Mouse (Mus musculus) heart, embryonic 10.5 days (tissue): ENCODE data around the gene Ppp1r27. TPM values are rescaled to one million over a fixed set of nuclear protein-coding genes. Genes with fewer than 3 reads are reported as not detected.
A peak's percentile ranks its signal among the peaks of the same experiment; 100 is the strongest.
"Not testable (repeated sequence)": the region's sequence is repeated elsewhere in the genome, so short reads cannot be mapped to it uniquely, and the experiment has no call there.

Experiments used
- DNase-seq: peaks from one replicate; pipeline ENCODE4 v3.0.0-alpha.2; 2017; ENCODE audit warnings: low spot score
- H3K27ac ChIP-seq: fragments of 300-500 bp; sonication (generic); 2 replicates; pipeline ENCODE4 v1.5.1; 2016; ENCODE audit warnings: mild to moderate bottlenecking
- H3K27me3 ChIP-seq: fragments of 300-500 bp; sonication (generic); 2 replicates; pipeline ENCODE4 v1.6.1; 2016; ENCODE audit warnings: mild to moderate bottlenecking; ENCODE audit not compliant: poor library complexity, insufficient read depth, severe bottlenecking
- H3K36me3 ChIP-seq: fragments of 300-500 bp; sonication (generic); 2 replicates; pipeline ENCODE4 v1.6.1; 2016; ENCODE audit warnings: mild to moderate bottlenecking, moderate library complexity
- H3K4me1 ChIP-seq: fragments of 300-500 bp; sonication (generic); 2 replicates; pipeline ENCODE4 v1.6.1; 2016; ENCODE audit warnings: mild to moderate bottlenecking
- H3K4me3 ChIP-seq: fragments of 300-500 bp; sonication (generic); 2 replicates; pipeline ENCODE4 v1.5.1; 2016; ENCODE audit warnings: mild to moderate bottlenecking, moderate library complexity
- H3K9me3 ChIP-seq: fragments of 300-500 bp; sonication (generic); 2 replicates; pipeline ENCODE4 v1.6.1; 2016; ENCODE audit warnings: mild to moderate bottlenecking, moderate library complexity
- WGBS: fragments of 180-500 bp; shearing (Covaris S2); methylation state at CpG from one replicate; pipeline ENCODE4 v1.1.7; 2016; 5-methylcytosine and 5-hydroxymethylcytosine counted together
- polyA plus RNA-seq: library from polyadenylated mRNA; unstranded; fragments of >200 nt; fragmentation: Nextera tagmentation; extraction: Ambion mirVana; gene quantifications from 2 replicates; pipeline ENCODE4 v1.2.1, GENCODE M21; 2016

The Ppp1r27 gene
- not detected in 2 replicates for polyA plus RNA-seq

DNA sequence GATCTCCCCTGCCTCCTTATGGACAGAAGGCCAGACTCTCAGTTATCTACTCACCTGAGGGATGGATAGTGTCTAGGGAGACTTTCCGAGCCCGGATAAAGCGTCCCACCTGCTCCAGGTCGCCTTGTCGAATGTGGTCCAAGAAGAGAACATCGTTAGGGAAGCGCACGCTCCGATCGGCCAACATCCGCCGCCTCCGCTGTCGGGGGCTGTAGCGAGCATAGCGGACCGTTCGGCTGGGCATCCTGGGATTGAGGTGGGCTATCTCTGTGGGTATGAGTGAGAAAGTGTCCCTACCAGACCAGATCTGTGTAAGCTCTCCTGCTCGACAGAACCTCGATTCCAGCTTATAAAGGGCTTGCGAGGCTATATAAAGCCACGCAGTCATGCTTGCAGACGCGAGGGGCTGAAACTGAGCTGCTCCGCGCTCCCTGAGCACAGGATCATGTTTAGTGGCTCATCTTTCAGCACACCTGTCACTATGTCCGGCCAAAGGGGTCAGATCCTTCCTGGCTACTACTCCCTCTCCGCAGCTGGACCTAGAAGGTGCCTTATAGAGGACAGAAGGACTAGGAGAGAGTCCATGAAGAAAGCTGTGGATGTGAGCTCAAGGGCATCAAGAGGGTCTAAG lies at the start of gene Ppp1r27:
Gene Ppp1r27 (minus strand): TSS at position 323 of the 631 bp plus-strand sequence.
- no peak for DNase-seq
- 86% methylated on average over 28 of the region's 28 CpGs for WGBS
- peaks cover 45% of the 10 kb centered on the region for H3K4me1 ChIP-seq
- H3K27ac ChIP-seq: peak within 1 kb of the TSS; percentile 98
- peak within 1 kb of the TSS; percentile 91 for H3K4me3 ChIP-seq
- H3K27me3 ChIP-seq: peaks cover 3% of the 10 kb centered on the region; the same call in 1 of the 2 replicates
- H3K9me3 ChIP-seq: no peaks in the 10 kb centered on the region
- H3K36me3 ChIP-seq: peaks cover 2% of the 10 kb centered on the region; the same call in 1 of the 2 replicates

DNA sequence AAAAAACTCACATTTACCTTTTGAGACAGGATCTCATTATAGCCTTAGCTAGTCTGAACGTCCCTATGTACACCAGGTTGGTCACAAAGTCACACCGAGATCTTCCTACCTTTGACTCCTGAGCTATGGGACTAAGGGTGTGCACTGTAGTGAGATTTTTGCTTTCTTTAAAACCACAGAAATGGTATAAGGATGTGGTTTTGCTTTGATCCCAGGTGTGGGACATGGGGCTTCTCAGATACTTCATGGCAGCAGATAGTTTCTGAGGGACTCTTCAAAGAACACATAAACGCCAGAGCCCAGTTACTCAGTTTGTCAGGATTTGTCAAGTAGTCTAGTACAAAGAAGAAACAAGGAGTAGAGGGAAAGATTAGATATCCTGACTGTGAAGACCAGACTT lies 49.8 kb upstream of the Ppp1r27 start:
- peaks cover 27% of the 10 kb centered on the region for H3K4me1 ChIP-seq
- H3K9me3 ChIP-seq: no peaks in the 10 kb centered on the region
- no peaks in the 10 kb centered on the region for H3K27me3 ChIP-seq
- H3K4me3 ChIP-seq: no peak overlapping the region
- 94% methylated on average over 3 of the region's 3 CpGs for WGBS
- no peak for DNase-seq
- no peak overlapping the region for H3K27ac ChIP-seq
- H3K36me3 ChIP-seq: peaks cover 70% of the 10 kb centered on the region

DNA sequence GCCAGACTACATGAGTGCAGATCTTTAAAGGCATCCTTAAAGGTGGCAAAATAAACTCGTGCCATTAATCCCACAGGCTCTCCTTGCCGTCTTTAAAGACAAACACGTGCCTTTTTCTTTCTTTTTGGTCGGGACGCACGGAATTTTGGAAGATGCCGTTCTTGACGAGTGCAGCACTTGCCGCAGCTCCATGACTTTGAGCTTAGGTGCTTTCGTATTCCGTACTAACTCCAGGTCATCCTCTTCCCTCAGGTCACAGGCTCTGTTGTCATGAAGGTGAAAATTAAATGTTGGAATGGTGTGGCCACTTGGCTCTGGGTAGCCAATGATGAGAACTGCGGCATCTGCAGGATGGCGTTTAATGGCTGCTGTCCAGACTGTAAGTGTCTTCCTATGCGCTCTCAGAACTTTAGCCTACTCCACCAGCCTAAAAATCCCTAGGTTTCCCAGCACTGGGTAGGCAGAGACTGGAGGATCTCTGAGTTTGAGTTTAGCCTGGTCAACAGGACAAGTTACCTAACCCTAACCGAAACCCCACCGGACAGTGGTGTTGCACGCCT lies 48.1 kb upstream of the Ppp1r27 start:
- 50% methylated on average over 17 of the region's 17 CpGs for WGBS
- DNase-seq: no peak
- H3K36me3 ChIP-seq: peaks cover 69% of the 10 kb centered on the region
- H3K9me3 ChIP-seq: no peaks in the 10 kb centered on the region
- H3K4me3 ChIP-seq: peak overlapping the region; percentile 99
- H3K27me3 ChIP-seq: no peaks in the 10 kb centered on the region
- H3K27ac ChIP-seq: peak overlapping the region; percentile 98
- peaks cover 27% of the 10 kb centered on the region for H3K4me1 ChIP-seq

DNA sequence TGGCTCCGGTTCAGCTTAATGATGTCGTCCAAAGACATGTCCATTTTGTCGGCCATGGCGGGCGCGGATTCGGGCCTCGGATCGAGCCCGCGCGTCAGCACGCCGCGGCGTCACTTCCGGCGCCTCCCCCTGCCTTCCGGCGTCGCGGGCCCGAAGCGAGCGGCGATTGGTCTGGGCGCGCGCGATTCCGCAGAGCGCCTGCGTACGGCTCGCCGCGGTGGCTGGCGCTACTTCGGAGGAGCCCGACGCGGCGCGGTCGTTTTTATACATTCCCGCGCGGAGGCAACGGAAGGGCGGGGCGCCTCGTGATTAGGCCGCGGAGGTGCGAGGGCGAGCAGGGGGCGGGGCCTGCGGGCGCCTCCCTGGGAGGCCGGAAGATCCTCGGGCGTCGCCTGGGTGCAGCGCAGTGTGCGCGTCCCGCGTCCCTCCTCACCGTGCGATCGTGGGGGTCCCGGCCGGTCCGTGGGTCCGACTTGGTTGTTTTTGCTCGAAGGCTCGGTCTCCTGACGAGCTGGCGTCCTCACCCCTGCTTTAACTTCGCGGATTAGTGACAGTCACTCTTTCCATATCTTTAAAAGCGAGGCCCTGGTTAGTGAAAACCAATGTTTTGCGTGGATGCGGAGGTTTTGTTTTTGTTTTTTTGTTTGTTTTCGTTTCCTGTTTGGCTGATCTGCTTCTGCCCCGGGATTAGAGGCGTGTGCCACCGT lies 47.5 kb upstream of the Ppp1r27 start, which contains the start of the genes Alyref and Anapc11:
Gene Alyref (minus strand): TSS at position 83 of the 707 bp plus-strand sequence.
Gene Anapc11 (plus strand): TSS at position 139 of the 707 bp plus-strand sequence.
- no peaks in the 10 kb centered on the region for H3K27me3 ChIP-seq
- H3K36me3 ChIP-seq: peaks cover 69% of the 10 kb centered on the region
- peak within 1 kb of the TSS; percentile 98 for H3K27ac ChIP-seq
- peak within 1 kb of the TSS; percentile 99 for H3K4me3 ChIP-seq
- WGBS: under 1% methylated on average over 88 of the region's 88 CpGs
- DNase-seq: peak; percentile 97
- H3K4me1 ChIP-seq: peaks cover 27% of the 10 kb centered on the region
- no peaks in the 10 kb centered on the region for H3K9me3 ChIP-seq

DNA sequence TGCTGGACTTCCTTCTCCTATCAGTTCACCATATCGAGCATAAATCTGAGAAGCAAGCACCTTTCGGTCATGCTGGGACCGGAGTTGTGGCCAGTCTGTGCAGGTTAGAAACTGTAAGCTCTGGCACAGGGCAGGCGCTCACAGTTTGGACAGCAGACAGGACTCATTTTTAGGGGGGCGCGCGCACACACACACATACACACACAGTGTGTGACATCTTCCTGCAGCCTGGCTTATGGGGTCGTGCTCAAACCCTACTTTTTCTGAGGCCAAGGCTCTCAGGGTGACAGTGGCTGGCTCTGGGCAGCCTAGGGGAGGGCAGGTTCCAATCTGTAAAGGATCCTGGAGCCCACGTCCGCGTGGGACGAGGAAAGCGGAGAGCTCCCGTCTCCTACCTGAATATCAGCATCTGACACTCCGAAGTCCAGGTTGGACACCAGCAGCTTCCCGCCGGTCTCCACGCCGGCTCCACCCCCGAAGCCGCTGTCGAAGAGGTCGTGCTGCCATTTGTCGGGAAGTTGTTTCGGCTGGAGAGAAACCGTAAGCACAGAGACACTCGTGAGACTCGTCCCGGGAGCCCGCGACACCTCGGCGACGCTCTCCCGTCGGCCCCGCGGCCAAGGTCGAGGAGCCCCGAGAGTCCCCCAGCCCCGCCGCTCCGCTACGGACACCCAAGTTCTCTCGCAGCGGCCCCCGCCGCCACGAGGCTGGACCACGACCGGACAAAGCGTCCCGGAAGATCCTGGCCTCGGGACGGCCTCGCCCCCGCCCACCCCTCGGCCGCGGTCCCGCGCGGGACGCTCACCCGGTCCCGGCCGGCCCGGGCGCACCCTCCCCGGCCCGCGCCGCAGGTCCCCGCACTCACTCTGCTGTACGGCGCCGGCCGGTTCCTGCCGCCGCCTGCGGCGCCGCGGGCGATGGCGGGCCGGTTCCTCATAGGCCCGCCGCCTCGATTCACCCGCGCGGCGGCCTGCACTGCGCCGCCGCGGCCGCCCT lies 46.6 kb upstream of the Ppp1r27 start:
- Histone ChIP-seq H3K9me3 (no peaks in the 10 kb centered on the region), H3K4me1 (peaks cover 27% of the 10 kb centered on the region), H3K27me3 (no peaks in the 10 kb centered on the region), H3K27ac (peak overlapping the region; percentile 98), H3K4me3 (peak overlapping the region; percentile 99), H3K36me3 (peaks cover 69% of the 10 kb centered on the region)
- 6% methylated on average over 98 of the region's 99 CpGs for WGBS
- peak; percentile 80 for DNase-seq

DNA sequence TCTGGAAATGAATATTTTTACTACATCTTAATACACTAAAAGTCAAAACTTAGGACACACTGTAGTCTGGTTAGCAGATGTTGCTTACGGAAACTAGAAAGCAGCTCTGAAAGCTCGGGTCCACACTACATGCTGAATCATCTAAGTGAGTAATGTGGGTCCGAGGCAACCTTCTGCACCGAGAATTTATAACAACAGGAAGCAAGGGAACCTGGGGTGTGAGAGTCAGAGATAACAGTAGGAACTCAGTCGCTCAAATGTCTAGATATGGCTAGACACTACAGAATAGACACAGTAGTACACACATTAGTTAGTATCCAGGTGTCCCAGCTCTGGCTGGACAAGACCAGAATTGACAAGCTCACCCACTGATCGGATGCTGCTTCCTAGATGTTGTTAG lies 37.6 kb upstream of the Ppp1r27 start:
- no peak overlapping the region for H3K27ac ChIP-seq

DNA sequence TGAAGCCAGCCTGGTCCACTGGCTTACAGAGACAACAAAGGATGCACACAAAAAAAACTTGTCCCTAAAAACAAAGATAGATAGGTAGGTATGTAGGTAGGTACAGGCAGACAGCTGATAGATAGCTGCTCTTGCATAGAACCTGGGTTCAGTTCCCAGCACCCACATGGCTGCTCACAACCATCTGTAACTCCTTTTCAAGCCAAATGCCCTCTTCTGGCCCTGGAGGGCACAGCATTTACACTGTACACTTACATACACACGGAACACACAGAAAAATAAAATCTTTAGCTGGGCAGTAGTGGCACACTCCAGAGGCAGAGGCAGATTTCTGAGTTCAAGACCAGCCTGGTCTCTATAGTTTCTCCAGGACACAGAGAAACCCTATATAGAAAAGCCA lies 33.0 kb upstream of the Ppp1r27 start:
- peaks cover 71% of the 10 kb centered on the region for H3K36me3 ChIP-seq
- 95% methylated on average over 1 of the region's 1 CpGs for WGBS
- H3K4me3 ChIP-seq: no peak overlapping the region
- H3K27me3 ChIP-seq: no peaks in the 10 kb centered on the region
- H3K4me1 ChIP-seq: peaks cover 25% of the 10 kb centered on the region
- H3K27ac ChIP-seq: no peak overlapping the region
- DNase-seq: no peak
- no peaks in the 10 kb centered on the region for H3K9me3 ChIP-seq

More for the DNA sequence above, 37.6 kb upstream of the Ppp1r27 start:
- H3K9me3 ChIP-seq: no peaks in the 10 kb centered on the region
- 76% methylated on average over 6 of the region's 6 CpGs for WGBS
- no peaks in the 10 kb centered on the region for H3K4me1 ChIP-seq
- no peaks in the 10 kb centered on the region for H3K27me3 ChIP-seq
- DNase-seq: no peak
- peaks cover 96% of the 10 kb centered on the region for H3K36me3 ChIP-seq
- no peak overlapping the region for H3K4me3 ChIP-seq

DNA sequence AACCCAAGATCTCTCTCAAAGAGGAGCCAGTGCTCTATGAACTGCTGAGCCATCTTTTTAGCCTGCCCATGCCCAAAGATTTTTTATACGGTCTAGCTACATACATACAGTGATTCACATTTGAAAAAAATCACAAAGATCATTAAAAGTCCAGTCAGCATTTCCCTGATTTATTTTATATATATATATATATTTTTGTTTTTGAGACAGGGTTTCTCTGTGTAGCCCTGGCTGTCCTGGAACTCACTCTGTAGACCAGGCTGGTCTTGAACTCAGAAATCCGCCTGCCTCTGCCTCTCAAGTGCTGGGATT lies 32.0 kb upstream of the Ppp1r27 start:
- 88% methylated on average over 2 of the region's 2 CpGs for WGBS
- H3K27ac ChIP-seq: not testable (repeated sequence)
- peaks cover 73% of the 10 kb centered on the region for H3K36me3 ChIP-seq

DNA sequence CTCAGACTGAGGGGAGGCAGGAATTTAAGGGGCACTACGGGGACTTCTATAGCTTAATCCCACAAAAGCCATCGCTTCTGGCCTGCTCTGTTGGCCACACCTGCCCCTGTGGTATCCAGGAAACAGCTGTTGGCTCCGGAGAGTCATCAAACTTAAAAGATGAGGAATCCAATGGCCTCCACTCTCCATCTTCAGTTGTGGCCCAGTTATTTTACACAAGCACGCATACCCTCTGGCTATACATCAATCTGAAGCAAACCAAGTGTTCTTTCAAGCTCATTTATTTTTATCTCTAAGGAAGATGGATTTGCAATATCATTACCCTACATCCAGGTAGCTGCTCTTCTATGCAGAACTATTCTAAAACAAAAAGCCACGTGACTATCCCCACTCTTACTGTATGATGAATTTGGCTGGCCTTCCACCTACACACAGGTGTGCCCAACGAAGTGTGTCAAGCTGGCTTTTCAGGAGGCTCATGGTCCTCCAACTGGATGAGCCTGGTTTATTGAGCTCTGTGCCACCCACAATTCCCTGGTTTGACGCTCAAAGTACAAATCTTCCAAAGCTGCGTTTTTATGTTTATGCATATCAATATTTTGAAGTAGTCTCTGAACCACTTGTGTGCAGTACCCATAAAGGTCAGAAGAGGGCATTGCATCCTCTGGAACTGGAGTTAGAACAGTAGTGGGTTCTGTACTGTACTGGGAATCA lies 31.5 kb upstream of the Ppp1r27 start:
- peaks cover 31% of the 10 kb centered on the region for H3K4me1 ChIP-seq
- WGBS: 77% methylated on average over 8 of the region's 8 CpGs
- H3K9me3 ChIP-seq: no peaks in the 10 kb centered on the region
- no peaks in the 10 kb centered on the region for H3K27me3 ChIP-seq
- H3K27ac ChIP-seq: peak overlapping the region; percentile 99
- H3K36me3 ChIP-seq: peaks cover 73% of the 10 kb centered on the region
- H3K4me3 ChIP-seq: peak overlapping the region; percentile 91
- peak; percentile 73 for DNase-seq

More for the DNA sequence above, 32.0 kb upstream of the Ppp1r27 start:
- not testable (repeated sequence) for H3K27me3 ChIP-seq, DNase-seq, H3K4me3 ChIP-seq, H3K9me3 ChIP-seq
- H3K4me1 ChIP-seq: peaks cover 31% of the 10 kb centered on the region

DNA sequence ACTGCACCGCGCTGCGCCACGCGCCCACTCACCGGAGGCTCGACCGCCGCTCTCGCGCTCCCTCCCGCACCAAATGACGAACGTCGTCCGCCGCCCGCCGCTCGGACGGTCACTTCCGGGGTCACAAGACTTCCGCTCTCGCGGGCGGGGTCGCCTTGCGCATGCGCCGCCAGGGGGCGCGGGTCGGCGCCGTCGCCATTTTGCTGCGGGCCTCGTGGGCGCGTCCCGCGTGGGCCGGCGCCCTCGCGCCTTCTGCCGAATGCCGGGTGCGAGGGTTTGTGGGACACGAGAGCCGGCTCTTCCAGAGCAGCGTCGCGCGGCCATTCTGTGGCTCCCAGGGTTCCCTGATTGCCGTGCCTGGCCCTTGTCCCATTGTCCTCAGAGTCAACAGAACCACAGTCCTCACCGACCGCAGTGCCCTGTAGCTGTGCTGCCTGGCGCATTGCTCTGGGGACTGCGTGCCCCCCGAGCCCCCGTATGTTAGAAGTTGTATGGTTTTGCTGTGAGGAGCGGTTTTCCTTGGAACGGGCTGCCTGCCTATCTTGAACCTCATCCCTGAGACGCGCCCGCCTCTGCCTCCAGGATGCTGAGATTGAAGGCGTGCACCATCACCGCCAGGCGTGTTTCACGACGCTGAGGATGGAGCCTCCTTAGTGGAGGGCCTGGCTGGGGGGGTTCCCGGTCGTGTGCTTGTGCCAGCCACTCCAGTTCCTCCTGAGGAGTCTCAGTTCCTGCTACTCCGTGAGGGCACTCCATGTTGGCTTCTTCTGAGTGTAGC lies 30.7 kb upstream of the Ppp1r27 start, which contains the start of gene Arhgdia:
Gene Arhgdia (minus strand): TSS at position 135 of the 778 bp plus-strand sequence.
- Histone ChIP-seq H3K27ac (peak within 1 kb of the TSS; percentile 99), H3K36me3 (peaks cover 73% of the 10 kb centered on the region), H3K27me3 (no peaks in the 10 kb centered on the region), H3K9me3 (no peaks in the 10 kb centered on the region), H3K4me3 (peak within 1 kb of the TSS; percentile 91), H3K4me1 (peaks cover 31% of the 10 kb centered on the region)
- peak; percentile 91 for DNase-seq
- WGBS: 5% methylated on average over 75 of the region's 75 CpGs

DNA sequence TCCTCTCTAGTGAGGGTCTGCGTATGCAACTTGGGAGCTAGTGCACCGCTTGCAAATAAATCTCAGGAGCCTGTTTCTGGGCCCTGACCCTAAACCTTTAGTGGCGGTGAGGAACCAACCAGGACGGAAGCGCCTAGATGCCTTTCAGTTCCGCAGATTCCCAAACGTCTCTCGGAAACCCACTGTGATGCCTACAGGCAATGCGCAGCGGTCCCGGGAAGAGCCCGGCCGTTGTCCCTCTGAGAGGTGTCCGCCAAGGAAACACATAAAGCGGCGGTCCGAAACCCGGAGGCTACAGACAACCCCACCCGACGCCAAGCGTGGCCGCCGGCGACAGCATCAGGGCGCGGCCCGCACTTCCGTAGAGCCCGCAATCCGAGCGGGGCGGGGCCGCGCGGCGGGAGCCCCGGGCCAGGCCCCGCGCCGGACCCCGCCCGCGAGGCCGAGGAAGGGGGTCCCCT lies 30.0 kb upstream of the Ppp1r27 start:
- H3K9me3 ChIP-seq: no peaks in the 10 kb centered on the region
- under 1% methylated on average over 44 of the region's 44 CpGs for WGBS
- H3K4me1 ChIP-seq: peaks cover 31% of the 10 kb centered on the region
- H3K27ac ChIP-seq: peak overlapping the region; percentile 99
- H3K27me3 ChIP-seq: no peaks in the 10 kb centered on the region
- H3K36me3 ChIP-seq: peaks cover 71% of the 10 kb centered on the region
- peak overlapping the region; percentile 91 for H3K4me3 ChIP-seq
- no peak for DNase-seq
